Mouse (Mus musculus) hindbrain, embryonic 15.5 days (tissue): Measurements from ENCODE around the gene Tmem273. TPM values are rescaled to one million over a fixed set of nuclear protein-coding genes. Genes with fewer than 3 reads are reported as not detected.

Experiments used
- ATAC-seq: fragments of 200-750 bp; cut with Nextera tagmentation; 2 replicates; pipeline ENCODE4 v1.8.0; 2017; ENCODE audit warnings: low read depth, moderate number of reproducible peaks, moderate TSS enrichment; ENCODE audit not compliant: low FRiP score
- H3K27ac ChIP-seq: fragments of 300-500 bp; sonication (generic); replicated peaks from 2 replicates; pipeline ENCODE4 v1.5.1; 2015; ENCODE audit warnings: mild to moderate bottlenecking, inconsistent platforms
- H3K27me3 ChIP-seq: fragments of 300-500 bp; sonication (generic); 2 replicates; pipeline ENCODE4 v1.6.1; 2015; ENCODE audit warnings: control low read depth, inconsistent platforms
- H3K36me3 ChIP-seq: fragments of 300-500 bp; sonication (generic); 2 replicates; pipeline ENCODE4 v1.6.1; 2015; ENCODE audit warnings: control low read depth, inconsistent platforms
- H3K4me1 ChIP-seq: fragments of 300-500 bp; sonication (generic); replicated peaks from 2 replicates; pipeline ENCODE4 v1.6.1; 2015; ENCODE audit warnings: control low read depth, inconsistent platforms
- H3K4me2 ChIP-seq: fragments of 300-500 bp; sonication (generic); 2 replicates; pipeline ENCODE4 v1.6.1; 2015; ENCODE audit warnings: moderate library complexity, mild to moderate bottlenecking, inconsistent platforms
- H3K4me3 ChIP-seq: fragments of 300-500 bp; sonication (generic); 2 replicates; pipeline ENCODE4 v1.5.1; 2015; ENCODE audit warnings: mild to moderate bottlenecking, inconsistent platforms
- H3K9ac ChIP-seq: fragments of 300-500 bp; sonication (generic); 2 replicates; pipeline ENCODE4 v1.6.1; 2015; ENCODE audit warnings: inconsistent platforms
- H3K9me3 ChIP-seq: fragments of 300-500 bp; sonication (generic); 2 replicates; pipeline ENCODE4 v1.6.1; 2016; ENCODE audit warnings: control low read depth, inconsistent platforms
- WGBS: fragments of 180-500 bp; shearing (Covaris S2); methylation state at CpG from one replicate; pipeline ENCODE4 v1.1.7; 2015; 5-methylcytosine and 5-hydroxymethylcytosine counted together
- polyA plus RNA-seq: library from polyadenylated mRNA; unstranded; fragments of >200 nt; fragmentation: Nextera tagmentation; extraction: Ambion mirVana; gene quantifications from 2 replicates; pipeline ENCODE4 v1.2.1, GENCODE M21; 2015

Gene Tmem273
- polyA plus RNA-seq, 1 experiment from 2014 or later: 0.23 TPM

DNA sequence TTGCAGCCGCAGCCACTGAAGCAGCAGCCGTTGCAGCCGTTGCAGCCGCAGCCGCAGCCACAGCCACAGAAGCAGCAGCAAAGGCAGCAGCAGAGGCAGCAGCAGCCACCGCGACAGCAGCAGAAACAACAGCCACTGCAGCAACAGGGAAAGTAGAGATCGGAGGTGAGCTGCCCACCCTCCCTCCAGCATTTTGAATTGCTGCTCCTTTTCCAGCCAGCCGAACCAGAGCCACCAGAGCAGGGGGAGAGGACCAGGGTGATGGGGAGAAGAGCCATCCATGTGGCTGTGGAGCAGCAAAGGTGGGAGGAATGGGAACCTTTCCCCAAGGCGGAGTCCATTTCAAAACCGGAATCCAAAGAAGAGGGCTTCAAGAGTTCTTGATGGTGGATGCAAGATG, 50.4 kb downstream of the Tmem273 start:
- Histone ChIP-seq H3K36me3 (no peaks in the 10 kb centered on the region), H3K4me3 (no peak overlapping the region), H3K9ac (no peak overlapping the region), H3K27ac (no peak overlapping the region), H3K9me3 (no peaks in the 10 kb centered on the region), H3K27me3 (no peaks in the 10 kb centered on the region), H3K4me2 (no peak overlapping the region), H3K4me1 (no peaks in the 10 kb centered on the region)
- ATAC-seq: no peak
- WGBS: 94% methylated on average over 11 of the region's 11 CpGs

DNA sequence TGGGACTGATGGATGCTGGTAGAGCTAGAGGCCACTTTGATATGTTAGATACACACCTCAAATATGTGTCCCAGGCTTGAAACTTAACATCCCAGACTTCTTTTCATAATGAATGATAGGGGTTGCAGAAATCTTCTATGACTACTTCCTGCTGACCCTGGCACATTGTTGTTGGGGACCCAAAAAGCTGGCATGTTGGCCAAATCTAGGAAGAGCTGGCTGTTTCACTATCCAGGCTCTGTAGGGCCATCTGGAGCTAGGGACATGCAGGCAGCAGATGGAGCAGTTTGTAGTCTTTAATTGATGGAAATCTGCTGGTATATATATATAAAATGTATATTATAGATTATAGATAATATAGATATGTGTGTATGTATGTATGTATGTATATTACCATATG, 56.3 kb downstream of the Tmem273 start:
- H3K27ac ChIP-seq: no peak overlapping the region
- no peaks in the 10 kb centered on the region for H3K36me3 ChIP-seq
- no peak overlapping the region for H3K4me2 ChIP-seq
- no peak for ATAC-seq
- H3K9me3 ChIP-seq: no peaks in the 10 kb centered on the region
- no peaks in the 10 kb centered on the region for H3K4me1 ChIP-seq
- no peak overlapping the region for H3K9ac ChIP-seq
- H3K4me3 ChIP-seq: no peak overlapping the region
- H3K27me3 ChIP-seq: no peaks in the 10 kb centered on the region

DNA sequence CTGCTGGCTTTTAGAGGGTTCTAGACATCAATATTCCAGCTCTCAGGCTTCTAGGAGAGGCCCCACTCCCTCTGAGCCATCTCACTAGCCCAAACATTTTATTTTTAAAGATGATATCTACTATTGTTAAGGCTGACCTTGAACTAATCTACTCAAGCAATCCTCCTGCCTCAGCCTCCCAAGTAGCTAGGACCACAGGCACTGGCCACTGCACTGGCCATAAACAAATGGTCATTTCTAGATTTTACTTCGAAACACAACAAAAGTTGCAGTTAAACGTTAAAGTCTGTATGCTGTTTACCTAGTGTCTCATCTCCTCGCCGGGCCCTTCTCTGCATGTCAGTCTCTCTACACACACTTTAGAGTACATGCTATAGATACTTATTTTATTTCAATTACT, 68.3 kb downstream of the Tmem273 start:
- 95% methylated on average over 4 of the region's 4 CpGs for WGBS
- Histone ChIP-seq H3K4me2 (no peak overlapping the region), H3K4me3 (no peak overlapping the region), H3K9me3 (no peaks in the 10 kb centered on the region), H3K36me3 (no peaks in the 10 kb centered on the region), H3K9ac (no peak overlapping the region), H3K4me1 (peaks cover 10% of the 10 kb centered on the region; the same call in 1 of the 2 replicates), H3K27ac (no peak overlapping the region), H3K27me3 (peaks cover 26% of the 10 kb centered on the region)
- ATAC-seq: no peak

DNA sequence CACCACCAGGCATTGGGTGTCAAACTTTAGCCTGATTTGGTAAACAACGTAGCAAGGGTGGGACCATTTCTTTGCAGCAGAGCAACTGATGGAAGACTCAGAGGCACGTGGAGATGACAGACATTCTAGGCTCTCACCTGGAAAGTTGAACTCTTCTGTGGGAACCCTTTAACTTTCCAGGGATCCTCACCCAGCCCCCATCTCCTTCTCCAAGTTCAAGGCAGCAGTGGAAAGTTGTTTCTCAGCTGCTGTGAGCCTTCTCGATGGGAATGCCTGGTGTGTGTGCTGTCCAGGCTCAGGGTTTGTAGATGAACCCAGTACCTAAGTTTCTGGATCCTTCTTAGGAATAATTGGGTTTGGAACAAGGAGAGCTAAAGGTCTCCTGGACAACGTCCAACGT, 70.5 kb downstream of the Tmem273 start:
- H3K27me3 ChIP-seq: peaks cover 26% of the 10 kb centered on the region
- peak overlapping the region; percentile 58 for H3K4me3 ChIP-seq
- peak overlapping the region; percentile 60; the same call in 1 of the 2 replicates for H3K9ac ChIP-seq
- H3K4me2 ChIP-seq: peak overlapping the region; percentile 98
- no peak for ATAC-seq
- no peak overlapping the region for H3K27ac ChIP-seq
- WGBS: 44% methylated on average over 5 of the region's 5 CpGs
- H3K36me3 ChIP-seq: no peaks in the 10 kb centered on the region
- H3K4me1 ChIP-seq: peaks cover 12% of the 10 kb centered on the region; the same call in 1 of the 2 replicates
- no peaks in the 10 kb centered on the region for H3K9me3 ChIP-seq

DNA sequence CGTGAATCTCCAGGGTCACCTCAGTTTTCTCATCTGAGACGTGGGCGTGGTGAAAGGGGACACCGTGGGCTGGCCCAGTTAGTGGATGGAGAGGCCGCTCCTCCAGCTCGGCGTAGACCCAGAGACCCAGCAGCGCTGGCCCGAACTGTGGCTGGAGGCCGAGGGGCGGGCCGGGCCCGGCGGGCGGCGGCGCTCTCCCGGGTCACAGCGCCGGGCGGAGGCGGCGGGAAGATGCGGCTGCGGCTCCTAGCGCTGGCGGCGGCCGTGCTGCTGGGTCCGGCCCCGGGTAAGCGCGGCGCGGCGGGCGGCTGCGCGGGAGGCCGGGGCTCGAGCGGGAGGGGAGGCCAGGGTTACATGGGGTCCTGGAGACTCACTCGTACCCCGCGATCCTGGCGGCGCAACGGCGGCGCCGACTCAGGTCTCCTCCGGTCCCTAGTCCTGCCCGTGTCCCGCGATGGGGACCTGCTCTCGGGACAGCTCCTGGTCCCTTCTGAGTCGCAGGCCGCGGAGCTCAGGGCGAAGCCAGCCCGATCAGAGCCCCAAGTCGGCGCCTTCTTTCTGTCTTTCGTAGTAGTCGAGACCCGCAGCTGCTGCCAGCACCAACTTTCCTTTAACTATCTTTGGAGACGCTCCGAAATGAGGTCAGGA, 71.0 kb downstream of the Tmem273 start, which contains the start of gene Vstm4:
TSS of gene Vstm4 (plus strand) at position 76 of the 648 bp plus-strand sequence.
- peak within 1 kb of the TSS; percentile 32; the same call in 1 of the 2 replicates for H3K27ac ChIP-seq

DNA sequence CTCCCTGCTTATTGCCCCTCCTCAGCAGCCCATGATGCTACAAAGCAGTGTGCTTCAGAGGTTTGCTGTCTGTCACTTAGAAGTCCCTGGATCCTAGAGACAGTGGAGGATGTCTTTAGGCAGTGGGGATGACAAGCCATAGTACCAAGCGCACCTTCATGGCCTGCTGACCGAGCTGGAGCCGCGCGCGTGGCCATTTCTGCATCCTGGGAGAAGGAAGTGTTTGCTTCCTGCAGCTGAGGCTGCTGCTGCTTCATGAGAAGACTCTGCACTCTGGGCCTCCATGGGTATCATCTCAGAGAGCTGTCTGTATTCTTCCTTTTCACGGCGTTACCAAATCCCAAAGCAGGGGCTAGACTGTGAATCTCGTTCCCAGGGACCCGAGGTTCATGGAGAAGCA, 72.6 kb downstream of the Tmem273 start:
- Histone ChIP-seq H3K4me2 (no peak overlapping the region), H3K4me3 (no peak overlapping the region), H3K4me1 (peaks cover 15% of the 10 kb centered on the region; the same call in 1 of the 2 replicates), H3K27ac (no peak overlapping the region), H3K9me3 (no peaks in the 10 kb centered on the region), H3K9ac (no peak overlapping the region), H3K27me3 (peaks cover 26% of the 10 kb centered on the region), H3K36me3 (no peaks in the 10 kb centered on the region)
- WGBS: 92% methylated on average over 10 of the region's 10 CpGs
- no peak for ATAC-seq

More for the DNA sequence above, 71.0 kb downstream of the Tmem273 start, which contains the start of gene Vstm4:
- Histone ChIP-seq H3K4me3 (peak within 1 kb of the TSS; percentile 58), H3K9ac (peak within 1 kb of the TSS; percentile 60), H3K36me3 (no peaks in the 10 kb centered on the region), H3K4me1 (peaks cover 15% of the 10 kb centered on the region; the same call in 1 of the 2 replicates), H3K4me2 (peak within 1 kb of the TSS; percentile 98), H3K9me3 (no peaks in the 10 kb centered on the region), H3K27me3 (peaks cover 26% of the 10 kb centered on the region)
- WGBS: under 1% methylated on average over 51 of the region's 68 CpGs
- peak; percentile 74 for ATAC-seq

DNA sequence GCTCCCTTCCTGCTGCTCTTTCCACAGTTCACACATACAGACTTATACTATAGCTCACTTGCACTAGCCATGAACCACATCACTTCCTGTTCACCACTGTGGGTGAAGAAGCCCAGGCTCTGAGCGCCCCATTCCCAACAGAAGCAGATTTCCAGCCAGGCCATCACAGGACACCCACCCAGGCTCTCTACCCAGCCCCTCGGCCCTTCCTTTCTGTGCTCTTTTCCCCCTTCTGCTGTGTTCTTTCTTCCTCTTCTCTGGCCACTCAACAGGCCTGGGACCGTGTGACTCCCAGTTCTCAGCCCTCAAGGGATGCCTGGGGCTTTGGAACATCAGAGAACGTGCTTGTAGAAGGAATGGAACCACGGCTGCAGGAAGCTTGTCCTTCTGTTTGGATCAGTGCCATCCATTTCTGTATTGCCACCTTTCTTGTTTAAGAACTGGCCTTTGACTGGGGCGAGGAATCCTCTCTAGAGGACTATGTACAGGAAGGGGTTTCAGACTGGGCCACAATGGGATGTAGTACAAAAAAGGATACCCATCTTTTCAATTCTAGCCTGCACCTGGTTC, 73.3 kb downstream of the Tmem273 start:
- Histone ChIP-seq H3K9me3 (no peaks in the 10 kb centered on the region), H3K9ac (no peak overlapping the region), H3K27ac (no peak overlapping the region), H3K27me3 (peaks cover 26% of the 10 kb centered on the region), H3K4me2 (no peak overlapping the region), H3K4me1 (peaks cover 15% of the 10 kb centered on the region; the same call in 1 of the 2 replicates), H3K4me3 (no peak overlapping the region), H3K36me3 (no peaks in the 10 kb centered on the region)
- ATAC-seq: no peak
- WGBS: 76% methylated on average over 6 of the region's 6 CpGs

DNA sequence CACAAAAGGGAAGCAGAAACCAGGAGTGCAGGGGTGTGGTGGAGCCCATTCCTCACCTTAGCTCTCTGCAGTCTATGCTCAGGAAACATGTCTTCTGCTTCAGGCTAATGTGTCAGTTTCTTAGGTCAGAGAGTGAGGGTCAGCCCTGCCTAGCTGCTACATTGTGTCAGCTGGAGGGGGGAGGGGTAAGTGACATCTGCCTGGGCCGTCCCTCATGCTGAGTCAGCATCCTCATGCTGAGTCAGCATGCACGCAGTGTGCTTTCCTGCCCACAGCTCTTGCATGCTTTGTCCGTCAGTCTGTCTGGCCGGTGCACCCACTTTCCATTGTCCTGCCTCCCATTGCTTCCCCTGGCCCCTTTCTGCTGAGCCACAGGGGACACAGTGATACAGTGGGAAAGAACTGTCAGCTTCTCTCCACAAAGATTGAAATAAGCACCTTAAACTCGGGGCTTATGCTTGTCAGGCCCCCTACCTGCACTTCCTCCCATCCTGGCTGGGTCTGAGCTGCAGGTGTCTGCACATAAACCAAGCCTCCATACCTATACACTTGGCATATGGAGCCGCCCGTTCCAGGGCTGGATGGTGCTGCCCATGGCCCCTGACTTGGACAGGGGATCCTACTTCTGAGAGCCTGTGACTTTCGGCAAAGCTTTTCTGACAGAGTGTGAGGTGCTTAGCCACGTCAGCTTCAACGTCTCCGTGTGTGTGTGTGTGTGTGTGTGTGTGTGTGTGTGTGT, 74.2 kb downstream of the Tmem273 start:
- WGBS: 59% methylated on average over 11 of the region's 11 CpGs
- no peak overlapping the region for H3K4me3 ChIP-seq
- no peaks in the 10 kb centered on the region for H3K36me3 ChIP-seq
- no peak for ATAC-seq
- H3K4me1 ChIP-seq: peaks cover 15% of the 10 kb centered on the region; the same call in 1 of the 2 replicates
- H3K4me2 ChIP-seq: no peak overlapping the region
- H3K9ac ChIP-seq: no peak overlapping the region
- H3K27ac ChIP-seq: no peak overlapping the region
- H3K27me3 ChIP-seq: peaks cover 26% of the 10 kb centered on the region
- H3K9me3 ChIP-seq: no peaks in the 10 kb centered on the region

DNA sequence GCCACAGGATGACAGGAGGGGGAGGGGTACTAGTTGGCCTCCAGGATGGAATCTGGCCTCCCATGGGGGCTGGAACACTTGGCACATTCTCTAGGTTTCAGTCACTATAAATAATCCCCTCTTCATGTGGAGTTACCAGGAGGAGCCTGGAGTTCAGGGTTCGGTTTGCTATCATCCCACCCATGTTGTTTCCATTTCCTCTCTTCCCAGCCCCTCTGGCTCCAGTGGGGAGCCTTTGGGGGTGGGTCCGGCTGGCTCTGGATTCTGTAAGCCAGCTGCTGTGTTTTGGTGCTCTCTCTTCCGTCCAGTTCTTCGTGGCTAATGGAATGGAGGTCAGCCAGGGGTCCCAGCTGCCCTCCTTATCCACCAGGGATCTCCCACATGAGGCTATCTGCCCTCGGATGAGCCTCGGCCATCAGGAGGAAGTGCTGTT, 75.4 kb downstream of the Tmem273 start:
- Histone ChIP-seq H3K36me3 (no peaks in the 10 kb centered on the region), H3K4me1 (peaks cover 15% of the 10 kb centered on the region; the same call in 1 of the 2 replicates), H3K27ac (no peak overlapping the region), H3K4me2 (no peak overlapping the region), H3K4me3 (no peak overlapping the region), H3K9ac (no peak overlapping the region), H3K9me3 (no peaks in the 10 kb centered on the region), H3K27me3 (peaks cover 19% of the 10 kb centered on the region)
- no peak for ATAC-seq
- WGBS: 38% methylated on average over 6 of the region's 6 CpGs

DNA sequence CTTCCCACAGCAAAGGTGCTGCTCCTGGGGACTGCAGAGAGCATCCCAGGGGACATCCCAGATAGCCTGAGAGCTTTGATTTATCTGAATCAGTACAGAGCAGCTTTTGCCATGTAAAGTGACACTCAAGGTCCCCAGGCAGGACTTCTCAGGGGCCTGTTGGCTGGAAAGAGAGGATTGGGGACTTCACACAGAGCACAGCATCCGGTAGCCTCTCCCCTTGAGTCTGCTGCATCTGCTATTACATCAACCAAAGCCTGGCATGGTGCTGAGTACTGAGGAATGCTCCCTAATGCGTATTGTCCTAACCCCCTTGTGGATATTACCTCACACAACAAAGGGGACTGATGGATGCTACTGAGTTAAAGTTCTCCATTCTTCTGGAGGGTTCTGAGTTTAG, 75.9 kb downstream of the Tmem273 start:
- H3K27me3 ChIP-seq: peaks cover 15% of the 10 kb centered on the region
- no peak overlapping the region for H3K27ac ChIP-seq
- no peak overlapping the region for H3K4me2 ChIP-seq
- peaks cover 12% of the 10 kb centered on the region; the same call in 1 of the 2 replicates for H3K4me1 ChIP-seq
- no peaks in the 10 kb centered on the region for H3K36me3 ChIP-seq
- H3K9ac ChIP-seq: no peak overlapping the region
- no peaks in the 10 kb centered on the region for H3K9me3 ChIP-seq
- H3K4me3 ChIP-seq: no peak overlapping the region
- no peak for ATAC-seq
- 38% methylated on average over 2 of the region's 2 CpGs for WGBS

DNA sequence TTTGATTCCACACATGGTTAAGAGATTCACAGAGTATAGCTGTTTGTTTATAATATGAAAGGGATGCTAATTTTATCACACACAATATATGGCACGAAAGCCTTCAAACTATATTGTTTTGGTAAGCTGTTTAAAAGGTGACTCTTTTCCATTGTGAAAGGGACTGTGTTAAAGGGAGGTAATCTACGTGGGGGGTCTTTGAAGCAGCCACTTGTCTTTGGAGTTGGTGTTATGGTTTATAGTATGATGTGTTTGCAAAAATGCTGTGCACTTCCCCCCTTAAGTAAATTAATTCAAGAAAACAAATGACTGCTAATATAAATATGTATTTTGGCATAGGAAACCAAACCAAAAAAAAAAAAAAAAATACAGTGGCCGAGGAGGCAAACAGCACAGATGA, 79.6 kb downstream of the Tmem273 start:
- H3K4me2 ChIP-seq: no peak overlapping the region
- 86% methylated on average over 3 of the region's 3 CpGs for WGBS
- H3K4me1 ChIP-seq: peaks cover 4% of the 10 kb centered on the region; the same call in 1 of the 2 replicates
- no peaks in the 10 kb centered on the region for H3K27me3 ChIP-seq
- H3K9ac ChIP-seq: no peak overlapping the region
- H3K4me3 ChIP-seq: no peak overlapping the region
- no peak overlapping the region for H3K27ac ChIP-seq
- no peak for ATAC-seq
- no peaks in the 10 kb centered on the region for H3K9me3 ChIP-seq
- H3K36me3 ChIP-seq: no peaks in the 10 kb centered on the region
